Mouse (Mus musculus) left cerebral cortex, postnatal 4 days (tissue): ENCODE results near the gene Mtmr14. TPM values are rescaled to one million over a fixed set of nuclear protein-coding genes. Genes with fewer than 3 reads are reported as not detected.

ENCODE experiments used
- DNase-seq: peaks from one replicate; pipeline ENCODE4 v3.0.0-alpha.2; 2022
- intact Hi-C: fragments of 180-260 bp; cut with DNase I; formaldehyde crosslinking; loops from one replicate; pipeline ENCODE4 v1.15.1; 2025
- total RNA-seq, 2 experiments: library from RNA; stranded (reverse); gene quantifications; 2 replicates each; pipeline ENCODE4 v1.2.3; 2021

The Mtmr14 gene
- total RNA-seq, 2 experiments from 2014 or later: 25.2 to 25.6 TPM

- DNase-seq: no peak
- intact Hi-C loops: no loop called here
Measured at GRCm38 (mm10) chr6:113329396-113329795, 91.8 kb downstream of the Mtmr14 start.

GRCm38 (mm10) chr6:113330547-113330946, 92.9 kb downstream of the Mtmr14 start:
- DNase-seq: no peak
- intact Hi-C loops: no loop called here

Other genes with a start within 250 kb of the Mtmr14 start
- gene Thumpd3, start 191.6 kb upstream of the Mtmr14 start, total RNA-seq: 10 to 100 TPM; 35.4 to 36.4 TPM
- gene Setd5, start 160.5 kb upstream of the Mtmr14 start, total RNA-seq: 100 to 1,000 TPM; 139 to 144 TPM
- gene Lhfpl4, start 42.5 kb upstream of the Mtmr14 start, total RNA-seq: 100 to 1,000 TPM in 1 of 2 experiments, 10 to 100 TPM in 1; 95.9 to 102 TPM
- 1 to 10 TPM; 7.3 to 8.3 TPM for gene Cpne9, start 44.5 kb downstream of the Mtmr14 start, total RNA-seq
- 10 to 100 TPM; 32.8 TPM for gene Brpf1, start 69.3 kb downstream of the Mtmr14 start, total RNA-seq
- 1 to 10 TPM; 8.8 to 9.4 TPM for gene Ogg1, start 89.1 kb downstream of the Mtmr14 start, total RNA-seq
- 100 to 1,000 TPM in 1 of 2 experiments, 10 to 100 TPM in 1; 94.4 to 104 TPM for gene Camk1, start 106.1 kb downstream of the Mtmr14 start, total RNA-seq
- gene Tada3, start 140.0 kb downstream of the Mtmr14 start, total RNA-seq: 10 to 100 TPM; 64.4 to 68.2 TPM
- gene Arpc4, start 140.3 kb downstream of the Mtmr14 start, total RNA-seq: 100 to 1,000 TPM; 288 to 299 TPM
- gene Ttll3, start 151.4 kb downstream of the Mtmr14 start, total RNA-seq: 10 to 100 TPM; 12.4 to 14.1 TPM
- gene Rpusd3, start 181.5 kb downstream of the Mtmr14 start, total RNA-seq: 10 to 100 TPM; 14.4 to 15.2 TPM
- not detected for gene Cidec, start 197.9 kb downstream of the Mtmr14 start, total RNA-seq
- gene Jagn1, start 204.7 kb downstream of the Mtmr14 start, total RNA-seq: 10 to 100 TPM; 39.1 to 44.9 TPM
- under 1 TPM; 0.26 to 0.30 TPM for gene Il17re, start 220.6 kb downstream of the Mtmr14 start, total RNA-seq
- gene Il17rc, start 233.6 kb downstream of the Mtmr14 start, total RNA-seq: 1 to 10 TPM; 2.2 to 2.4 TPM
- gene Creld1, start 245.5 kb downstream of the Mtmr14 start, total RNA-seq: 10 to 100 TPM; 80.4 to 82.1 TPM